Mouse (Mus musculus) megakaryocyte, embryonic 14.5 days (primary cell): ENCODE results near the gene Ptprf.

Experiments
- FLI1 ChIP-seq: IDR thresholded peaks from 2 replicates; pipeline ENCODE4 v1.6.1; 2012; ENCODE audit warnings: low read length, inconsistent platforms, mixed read lengths
- GATA1 ChIP-seq: IDR thresholded peaks from 3 replicates; pipeline ENCODE4 v1.6.1; 2012; ENCODE audit warnings: mixed read lengths, low read length, inconsistent platforms, borderline replicate concordance

GRCm38 (mm10) chr4:118286202-118286601, 5.0 kb downstream of the Ptprf start:
- TF ChIP-seq GATA1 = no peak
- TF ChIP-seq FLI1 = no peak
